Mouse (Mus musculus): ENCODE results near the gene Plekhg6. TPM values are rescaled to one million over a fixed set of nuclear protein-coding genes. Genes with fewer than 3 reads are reported as not detected.

The Plekhg6 gene
- polyA plus RNA-seq, 1 experiment from 2014 or later, result 0.09 TPM

GRCm38 (mm10) chr6:125361467-125362291 is 18.9 kb downstream of the Plekhg6 start:
- peak overlapping the region; percentile 30; the same call in 1 of the 2 replicates for H3K4me2 ChIP-seq (ENCODE audit: low read depth)
- H3K4me3 ChIP-seq (ENCODE audit: low read depth, low read length), result no peak overlapping the region
- DNase-seq (ENCODE audit: low spot score), result no peak
- no peak for ATAC-seq (ENCODE audit: insufficient read depth, low FRiP score, low TSS enrichment)
- 18% methylated on average over 38 of the region's 38 CpGs for WGBS
- H3K9ac ChIP-seq (ENCODE audit: low read length), result no peak overlapping the region
- peaks cover 4% of the 10 kb centered on the region for H3K4me1 ChIP-seq (ENCODE audit: control insufficient read depth, insufficient read depth, low read length)
- H3K9me3 ChIP-seq (ENCODE audit: control insufficient read depth, low read length), result no peaks in the 10 kb centered on the region
- H3K27me3 ChIP-seq (ENCODE audit: control insufficient read depth, insufficient read depth, low read length), result peaks cover 31% of the 10 kb centered on the region
- peaks cover 3% of the 10 kb centered on the region; the same call in 1 of the 2 replicates for H3K36me3 ChIP-seq (ENCODE audit: control insufficient read depth, insufficient read depth, low read length)
- no peak overlapping the region for H3K27ac ChIP-seq (ENCODE audit: low read depth, low read length)

- Histone ChIP-seq H3K9me3 (ENCODE audit: control insufficient read depth, low read length) (no peaks in the 10 kb centered on the region), H3K4me1 (ENCODE audit: control insufficient read depth, insufficient read depth, low read length) (peaks cover 4% of the 10 kb centered on the region), H3K9ac (ENCODE audit: low read length) (no peak overlapping the region), H3K36me3 (ENCODE audit: control insufficient read depth, insufficient read depth, low read length) (peaks cover 3% of the 10 kb centered on the region; the same call in 1 of the 2 replicates), H3K4me2 (ENCODE audit: low read depth) (no peak overlapping the region), H3K27me3 (ENCODE audit: control insufficient read depth, insufficient read depth, low read length) (peaks cover 31% of the 10 kb centered on the region), H3K4me3 (ENCODE audit: low read depth, low read length) (no peak overlapping the region), H3K27ac (ENCODE audit: low read depth, low read length) (no peak overlapping the region)
- DNase-seq (ENCODE audit: low spot score) (no peak), ATAC-seq (ENCODE audit: insufficient read depth, low FRiP score, low TSS enrichment) (no peak)
- 48% methylated on average over 9 of the region's 9 CpGs for WGBS
These were observed 19.7 kb downstream of the Plekhg6 start for GRCm38 (mm10) chr6:125360846-125361245.

DNA sequence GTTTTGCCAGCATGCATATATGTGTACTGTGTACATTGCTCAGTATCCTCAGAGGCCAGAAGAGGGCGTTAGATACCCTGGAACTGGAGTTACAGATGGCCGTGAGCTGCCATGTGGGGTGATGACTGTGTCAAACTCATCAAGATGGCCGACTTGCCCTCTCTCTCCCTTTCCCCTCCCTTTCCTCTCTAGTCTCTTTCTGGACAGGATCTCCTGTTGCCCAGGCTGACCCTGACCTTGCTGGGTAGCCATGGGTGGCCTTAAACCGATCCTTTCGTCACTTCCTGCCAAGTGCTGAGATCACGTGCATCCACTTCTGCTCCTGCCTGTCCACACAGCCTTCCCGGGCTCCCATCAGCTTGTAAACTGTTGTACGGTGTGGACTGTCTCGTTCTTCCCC is 20.6 kb downstream of the Plekhg6 start:
- 54% methylated on average over 9 of the region's 9 CpGs for WGBS
- no peak for DNase-seq (ENCODE audit: low spot score)

GRCm38 (mm10) chr6:125357334-125357733 is 23.3 kb downstream of the Plekhg6 start:
- WGBS, result 88% methylated on average over 15 of the region's 15 CpGs
- Histone ChIP-seq H3K27ac (ENCODE audit: low read depth, low read length) (no peak overlapping the region), H3K9me3 (ENCODE audit: control insufficient read depth, low read length) (no peaks in the 10 kb centered on the region), H3K4me1 (ENCODE audit: control insufficient read depth, insufficient read depth, low read length) (peaks cover 9% of the 10 kb centered on the region), H3K27me3 (ENCODE audit: control insufficient read depth, insufficient read depth, low read length) (peaks cover 9% of the 10 kb centered on the region), H3K4me3 (ENCODE audit: low read depth, low read length) (no peak overlapping the region), H3K4me2 (ENCODE audit: low read depth) (no peak overlapping the region), H3K36me3 (ENCODE audit: control insufficient read depth, insufficient read depth, low read length) (peaks cover 3% of the 10 kb centered on the region; the same call in 1 of the 2 replicates), H3K9ac (ENCODE audit: low read length) (no peak overlapping the region)
- ATAC-seq (ENCODE audit: insufficient read depth, low FRiP score, low TSS enrichment), result no peak
- DNase-seq (ENCODE audit: low spot score), result no peak

More for the DNA sequence above, 20.6 kb downstream of the Plekhg6 start:
- Histone ChIP-seq H3K4me2 (ENCODE audit: low read depth) (no peak overlapping the region), H3K4me3 (ENCODE audit: low read depth, low read length) (no peak overlapping the region), H3K27me3 (ENCODE audit: control insufficient read depth, insufficient read depth, low read length) (peaks cover 31% of the 10 kb centered on the region), H3K9ac (ENCODE audit: low read length) (no peak overlapping the region), H3K9me3 (ENCODE audit: control insufficient read depth, low read length) (no peaks in the 10 kb centered on the region), H3K36me3 (ENCODE audit: control insufficient read depth, insufficient read depth, low read length) (peaks cover 3% of the 10 kb centered on the region; the same call in 1 of the 2 replicates), H3K4me1 (ENCODE audit: control insufficient read depth, insufficient read depth, low read length) (peaks cover 7% of the 10 kb centered on the region), H3K27ac (ENCODE audit: low read depth, low read length) (no peak overlapping the region)
- ATAC-seq (ENCODE audit: insufficient read depth, low FRiP score, low TSS enrichment), result no peak

DNA sequence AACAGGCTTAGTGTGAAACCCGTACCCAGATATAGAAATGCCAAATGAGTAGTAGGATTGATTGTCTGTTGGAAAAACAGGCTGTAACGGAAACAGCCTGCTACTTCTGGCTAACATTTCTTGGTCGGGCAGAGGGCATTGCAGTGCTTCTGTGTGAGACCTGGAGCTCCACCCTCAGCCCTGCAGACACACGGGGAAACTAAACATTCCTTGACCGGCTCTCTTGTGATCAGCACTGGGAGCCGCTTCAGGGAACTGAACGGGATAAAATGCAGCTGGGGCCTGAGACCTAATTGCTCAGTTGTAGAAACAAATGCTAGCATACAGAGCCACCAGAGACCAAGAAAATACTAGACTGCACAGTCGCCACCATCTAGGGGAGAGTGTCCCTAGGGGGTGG is 24.3 kb downstream of the Plekhg6 start:
- no peak overlapping the region for H3K4me3 ChIP-seq (ENCODE audit: low read depth, low read length)
- H3K27me3 ChIP-seq (ENCODE audit: control insufficient read depth, insufficient read depth, low read length), result peaks cover 3% of the 10 kb centered on the region; the same call in 1 of the 2 replicates
- no peaks in the 10 kb centered on the region for H3K9me3 ChIP-seq (ENCODE audit: control insufficient read depth, low read length)
- H3K9ac ChIP-seq (ENCODE audit: low read length), result no peak overlapping the region
- ATAC-seq (ENCODE audit: insufficient read depth, low FRiP score, low TSS enrichment) (no peak), DNase-seq (ENCODE audit: low spot score) (no peak)
- H3K36me3 ChIP-seq (ENCODE audit: control insufficient read depth, insufficient read depth, low read length), result peaks cover 3% of the 10 kb centered on the region; the same call in 1 of the 2 replicates
- H3K4me1 ChIP-seq (ENCODE audit: control insufficient read depth, insufficient read depth, low read length), result peaks cover 9% of the 10 kb centered on the region
- no peak overlapping the region for H3K4me2 ChIP-seq (ENCODE audit: low read depth)
- no peak overlapping the region for H3K27ac ChIP-seq (ENCODE audit: low read depth, low read length)
- WGBS, result 31% methylated on average over 8 of the region's 8 CpGs

- no peak overlapping the region for H3K4me3 ChIP-seq (ENCODE audit: low read depth, low read length)
- no peaks in the 10 kb centered on the region for H3K27me3 ChIP-seq (ENCODE audit: control insufficient read depth, insufficient read depth, low read length)
- no peak overlapping the region for H3K27ac ChIP-seq (ENCODE audit: low read depth, low read length)
- no peak overlapping the region for H3K9ac ChIP-seq (ENCODE audit: low read length)
- peak overlapping the region; percentile 22; the same call in 1 of the 2 replicates for H3K4me2 ChIP-seq (ENCODE audit: low read depth)
- WGBS, result 4% methylated on average over 10 of the region's 10 CpGs
- ATAC-seq (ENCODE audit: insufficient read depth, low FRiP score, low TSS enrichment), result no peak
- peaks cover 3% of the 10 kb centered on the region; the same call in 1 of the 2 replicates for H3K36me3 ChIP-seq (ENCODE audit: control insufficient read depth, insufficient read depth, low read length)
- no peaks in the 10 kb centered on the region for H3K9me3 ChIP-seq (ENCODE audit: control insufficient read depth, low read length)
- H3K4me1 ChIP-seq (ENCODE audit: control insufficient read depth, insufficient read depth, low read length), result peaks cover 12% of the 10 kb centered on the region
- no peak for DNase-seq (ENCODE audit: low spot score)
These were observed 25.3 kb downstream of the Plekhg6 start for GRCm38 (mm10) chr6:125355197-125355741.

DNA sequence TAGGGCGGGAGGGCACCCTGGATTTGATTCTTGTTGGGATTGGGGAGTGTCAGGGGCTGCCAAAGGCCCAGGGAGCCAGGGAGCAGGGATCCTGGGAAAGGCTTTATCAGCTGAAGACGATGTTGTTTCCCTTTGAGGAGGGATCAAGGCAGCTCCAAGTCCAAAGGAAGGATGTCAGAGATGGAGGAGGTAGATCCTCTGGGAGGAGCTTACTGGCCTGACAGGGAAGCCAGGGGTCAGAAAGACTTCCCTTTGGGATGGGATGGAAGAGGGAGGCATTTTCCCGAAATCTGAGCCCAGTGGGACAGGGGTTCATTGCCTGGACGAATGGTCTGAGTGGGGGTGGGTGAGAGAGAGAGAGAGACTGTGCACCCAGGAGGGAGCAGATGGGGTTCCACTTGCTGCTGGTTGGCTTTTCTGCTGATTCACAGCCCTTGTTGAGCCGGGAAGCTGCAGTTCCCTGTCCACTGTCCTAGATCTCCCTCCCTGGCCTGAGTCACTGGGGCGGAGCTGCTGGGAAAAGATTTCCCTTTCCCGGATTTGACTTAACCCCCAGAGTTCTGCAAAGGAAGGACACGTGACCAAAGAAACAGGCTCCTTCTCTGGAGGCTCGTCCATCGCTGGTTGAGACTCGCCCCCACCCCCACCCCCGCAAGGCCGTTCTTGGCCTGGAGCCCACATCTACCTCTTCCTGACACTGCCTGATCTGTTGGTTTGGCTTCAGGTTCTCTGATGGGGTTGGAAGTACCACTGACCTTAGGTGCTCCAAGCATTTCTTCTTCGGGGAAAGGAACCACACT is 26.0 kb downstream of the Plekhg6 start:
- Histone ChIP-seq H3K9me3 (ENCODE audit: control insufficient read depth, low read length) (no peaks in the 10 kb centered on the region), H3K36me3 (ENCODE audit: control insufficient read depth, insufficient read depth, low read length) (peaks cover 3% of the 10 kb centered on the region; the same call in 1 of the 2 replicates), H3K27me3 (ENCODE audit: control insufficient read depth, insufficient read depth, low read length) (no peaks in the 10 kb centered on the region), H3K9ac (ENCODE audit: low read length) (no peak overlapping the region), H3K4me3 (ENCODE audit: low read depth, low read length) (no peak overlapping the region), H3K4me2 (ENCODE audit: low read depth) (no peak overlapping the region), H3K4me1 (ENCODE audit: control insufficient read depth, insufficient read depth, low read length) (peaks cover 13% of the 10 kb centered on the region), H3K27ac (ENCODE audit: low read depth, low read length) (no peak overlapping the region)
- DNase-seq (ENCODE audit: low spot score) (no peak), ATAC-seq (ENCODE audit: insufficient read depth, low FRiP score, low TSS enrichment) (no peak)
- 11% methylated on average over 14 of the region's 14 CpGs for WGBS

- no peak overlapping the region for H3K9ac ChIP-seq (ENCODE audit: low read length)
- H3K9me3 ChIP-seq (ENCODE audit: control insufficient read depth, low read length), result no peaks in the 10 kb centered on the region
- peaks cover 16% of the 10 kb centered on the region for H3K4me1 ChIP-seq (ENCODE audit: control insufficient read depth, insufficient read depth, low read length)
- 79% methylated on average over 3 of the region's 4 CpGs for WGBS
- DNase-seq (ENCODE audit: low spot score), result no peak
- no peak overlapping the region for H3K27ac ChIP-seq (ENCODE audit: low read depth, low read length)
- no peak overlapping the region for H3K4me3 ChIP-seq (ENCODE audit: low read depth, low read length)
- peaks cover 3% of the 10 kb centered on the region; the same call in 1 of the 2 replicates for H3K36me3 ChIP-seq (ENCODE audit: control insufficient read depth, insufficient read depth, low read length)
- no peak for ATAC-seq (ENCODE audit: insufficient read depth, low FRiP score, low TSS enrichment)
- no peak overlapping the region for H3K4me2 ChIP-seq (ENCODE audit: low read depth)
- peaks cover 2% of the 10 kb centered on the region; the same call in 1 of the 2 replicates for H3K27me3 ChIP-seq (ENCODE audit: control insufficient read depth, insufficient read depth, low read length)
These were observed 26.9 kb downstream of the Plekhg6 start for GRCm38 (mm10) chr6:125353655-125354054.

Data from neural tube, embryonic 11.5 days (tissue).